Mouse (Mus musculus) adrenal gland, adult 2 months (tissue): ENCODE data around the gene 4931429L15Rik. TPM values are rescaled to one million over a fixed set of nuclear protein-coding genes. Genes with fewer than 3 reads are reported as not detected.
"Not testable (repeated sequence)": the region's sequence is repeated elsewhere in the genome, so short reads cannot be mapped to it uniquely, and the experiment has no call there.

Experiments
- DNase-seq: peaks from one replicate; pipeline ENCODE4 v3.0.0; 2021
- long read RNA-seq: library from polyadenylated mRNA; stranded (forward); transcript quantifications from one replicate; pipeline ENCODE4 v2.0.0, GENCODE M21; 2021
- polyA plus RNA-seq: library from polyadenylated mRNA; depleted of rRNA; stranded (reverse); fragments of >200 nt; gene quantifications from 2 replicates; pipeline ENCODE4 v1.2.3, GENCODE M21; 2012; rRNA removed
- total RNA-seq, 2 experiments: library from RNA; stranded (reverse); gene quantifications; 2 replicates each; pipeline ENCODE4 v1.2.3; 2021

4931429L15Rik gene
- total RNA-seq (not detected), polyA plus RNA-seq (not detected in 2 replicates)
- long read RNA-seq = 0 reads

DNA sequence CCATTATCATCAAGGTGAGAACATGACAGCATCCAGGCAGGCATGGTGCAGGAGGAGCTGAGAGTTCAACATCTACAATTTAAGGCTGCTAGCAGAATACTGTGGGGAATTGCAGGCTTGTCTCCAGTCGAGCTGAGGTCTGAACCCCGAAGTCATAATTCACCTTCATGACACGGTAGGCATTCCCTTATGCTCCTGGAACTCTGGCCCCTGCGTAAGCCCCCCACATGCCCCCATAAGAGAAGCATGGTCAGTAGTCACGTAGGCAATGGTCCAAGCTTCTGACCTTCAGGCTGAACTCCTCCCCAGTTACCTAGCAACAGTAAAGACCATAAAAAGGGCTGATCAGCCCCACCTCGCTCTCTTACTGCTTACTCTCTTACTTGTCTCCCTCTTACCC lies at the start of gene 4931429L15Rik:
4931429L15Rik (minus strand) TSS at position 101 of the 400 bp plus-strand sequence.
- not testable (repeated sequence) for DNase-seq

DNA sequence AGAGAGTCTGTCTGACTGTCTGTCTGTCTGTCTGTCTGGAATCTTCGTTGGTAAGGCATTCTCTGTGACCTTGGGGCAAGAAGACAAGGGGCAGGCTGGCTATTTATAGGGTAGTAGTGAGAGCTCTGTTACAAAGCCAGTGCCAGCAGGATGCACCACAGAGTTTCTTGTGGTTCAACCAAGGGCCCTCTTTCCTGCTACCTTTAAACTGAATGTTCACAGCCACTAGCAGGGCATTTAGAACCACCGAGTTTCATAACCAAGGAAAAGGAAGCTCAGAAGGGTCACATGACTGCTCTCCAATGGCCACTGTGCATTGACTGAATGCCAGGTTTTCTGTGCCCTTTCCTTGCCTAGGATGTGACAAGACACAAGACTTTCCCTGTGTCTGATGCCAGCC lies 42.7 kb upstream of the 4931429L15Rik start:
- no peak for DNase-seq

DNA sequence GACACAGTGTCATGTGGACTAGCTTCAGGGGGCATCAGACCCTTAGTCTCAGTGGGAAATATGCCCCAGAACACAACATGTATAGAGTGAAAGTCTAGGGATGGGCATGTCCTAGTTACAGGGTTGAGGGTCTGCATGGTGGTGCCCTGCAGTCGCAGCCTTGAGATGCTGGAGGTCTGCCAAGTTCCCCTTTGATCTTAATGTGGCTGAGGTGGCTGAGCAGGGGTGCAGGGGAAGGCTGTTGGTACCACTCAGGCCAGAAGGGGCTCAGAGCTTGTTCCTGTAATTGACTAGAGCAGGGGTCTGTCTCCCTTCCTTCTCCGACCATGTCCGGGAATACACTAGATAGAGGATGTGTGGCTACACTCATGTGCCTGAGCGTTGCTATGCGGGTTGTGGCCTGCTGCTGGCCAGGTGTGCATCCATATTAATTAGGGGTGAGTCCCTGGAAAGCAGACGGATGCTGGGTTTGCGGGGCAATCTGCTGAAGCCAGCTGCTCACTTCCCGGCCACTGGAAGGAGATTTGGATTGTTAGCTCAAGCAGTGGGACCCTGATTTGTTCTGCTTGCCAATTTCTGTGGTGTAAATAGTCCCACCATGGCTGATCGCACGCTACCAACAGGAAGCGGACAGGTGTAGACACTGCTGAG lies 41.8 kb upstream of the 4931429L15Rik start:
- DNase-seq = peak; percentile 29

DNA sequence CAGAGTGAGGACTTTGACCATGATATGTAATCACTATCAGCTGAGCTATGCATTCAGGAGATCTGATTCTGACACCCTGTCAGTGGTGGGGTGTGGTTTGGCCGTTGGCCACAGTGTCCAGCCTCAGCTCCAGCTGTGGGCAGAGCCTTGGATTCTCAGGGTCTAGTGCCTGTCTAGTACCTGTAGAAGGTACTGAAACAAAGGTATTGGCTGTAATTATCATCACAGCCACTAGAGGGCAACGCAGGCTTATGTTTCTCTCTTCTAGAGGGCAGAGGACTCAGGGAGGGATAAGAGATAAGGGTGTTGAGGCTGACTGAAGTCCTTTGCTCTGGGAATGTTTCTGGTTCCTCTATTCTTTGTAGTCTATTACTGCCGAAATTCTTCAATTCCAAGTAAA lies 34.2 kb upstream of the 4931429L15Rik start:
- peak; percentile 39 for DNase-seq

DNA sequence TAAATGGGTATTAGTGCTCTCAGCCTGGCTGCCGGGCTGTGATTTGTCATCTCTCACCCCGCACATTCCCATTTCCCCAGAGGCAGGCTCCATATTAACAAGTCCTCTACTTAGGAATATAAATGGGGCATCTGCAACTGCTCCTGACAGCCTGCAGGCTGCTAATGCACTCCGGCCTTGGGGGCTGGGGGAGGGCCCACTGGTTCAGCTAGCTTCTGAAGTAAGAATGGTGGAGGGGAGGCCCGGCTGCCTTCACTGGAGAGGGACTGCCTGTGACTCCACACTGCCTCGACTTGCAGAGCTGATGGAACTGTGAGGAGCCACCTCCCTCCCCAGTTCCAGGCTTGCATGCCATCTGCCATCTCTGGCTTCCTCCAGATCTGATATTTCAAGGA lies 33.5 kb upstream of the 4931429L15Rik start:
- no peak for DNase-seq

DNA sequence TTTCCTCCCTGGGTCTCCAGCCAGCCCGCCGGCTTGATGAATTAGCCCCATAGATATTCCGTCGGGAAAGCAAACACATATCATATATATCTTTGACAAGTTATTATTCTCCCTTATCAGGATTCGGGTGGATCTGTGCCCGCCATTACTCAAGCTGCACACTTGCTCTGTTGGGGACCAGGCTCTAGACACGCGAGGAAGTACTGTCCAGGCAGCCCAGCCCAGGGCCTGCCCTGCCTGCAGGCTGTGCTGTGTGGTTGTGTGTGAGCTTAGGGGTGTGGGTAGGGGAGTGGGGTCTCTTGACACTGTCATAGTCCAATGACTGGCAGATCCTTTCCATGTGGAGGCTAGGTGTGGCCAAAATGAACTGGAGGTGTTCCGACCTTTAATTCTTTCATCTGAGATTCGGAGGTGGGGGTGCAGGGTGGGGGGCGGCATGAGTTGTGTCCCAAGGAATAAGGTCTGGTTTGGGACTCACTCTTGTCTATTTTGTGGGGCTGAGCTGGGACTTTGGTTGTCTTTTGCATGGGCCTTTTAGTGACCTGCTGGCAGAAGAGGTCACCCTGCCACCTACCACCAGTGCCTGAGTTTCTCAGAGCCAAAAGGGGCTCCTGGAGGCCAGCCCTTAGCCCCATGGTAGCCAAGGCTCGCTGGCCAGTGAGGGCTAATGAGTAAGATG lies 33.0 kb upstream of the 4931429L15Rik start:
- DNase-seq = no peak

DNA sequence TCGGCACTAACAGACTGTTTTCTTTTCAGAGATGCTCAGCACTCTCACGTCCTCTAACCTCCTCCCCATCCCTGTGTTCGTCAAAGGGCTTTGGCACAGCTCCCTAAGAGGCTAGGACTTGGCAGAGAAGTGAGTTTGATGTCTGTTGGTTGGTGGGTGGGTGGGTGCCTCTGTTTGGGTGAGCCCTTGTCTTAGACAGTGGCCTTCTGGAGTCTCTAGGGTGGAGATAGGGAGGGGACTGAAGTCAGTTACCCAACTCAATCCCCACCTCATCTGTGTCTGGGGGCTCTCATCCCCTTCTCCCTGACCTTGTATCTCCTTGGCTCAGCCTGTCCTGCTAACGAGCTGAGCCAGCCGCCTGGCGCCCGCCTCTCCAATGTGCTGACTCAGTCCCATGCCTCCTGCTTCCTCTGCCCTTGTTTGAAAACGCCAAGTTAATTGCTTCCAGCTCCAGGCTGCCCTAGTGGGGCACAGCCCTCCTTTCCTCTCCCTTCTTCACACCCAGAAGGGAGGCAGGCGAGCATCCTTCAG lies 30.7 kb upstream of the 4931429L15Rik start:
- peak; percentile 60 for DNase-seq

DNA sequence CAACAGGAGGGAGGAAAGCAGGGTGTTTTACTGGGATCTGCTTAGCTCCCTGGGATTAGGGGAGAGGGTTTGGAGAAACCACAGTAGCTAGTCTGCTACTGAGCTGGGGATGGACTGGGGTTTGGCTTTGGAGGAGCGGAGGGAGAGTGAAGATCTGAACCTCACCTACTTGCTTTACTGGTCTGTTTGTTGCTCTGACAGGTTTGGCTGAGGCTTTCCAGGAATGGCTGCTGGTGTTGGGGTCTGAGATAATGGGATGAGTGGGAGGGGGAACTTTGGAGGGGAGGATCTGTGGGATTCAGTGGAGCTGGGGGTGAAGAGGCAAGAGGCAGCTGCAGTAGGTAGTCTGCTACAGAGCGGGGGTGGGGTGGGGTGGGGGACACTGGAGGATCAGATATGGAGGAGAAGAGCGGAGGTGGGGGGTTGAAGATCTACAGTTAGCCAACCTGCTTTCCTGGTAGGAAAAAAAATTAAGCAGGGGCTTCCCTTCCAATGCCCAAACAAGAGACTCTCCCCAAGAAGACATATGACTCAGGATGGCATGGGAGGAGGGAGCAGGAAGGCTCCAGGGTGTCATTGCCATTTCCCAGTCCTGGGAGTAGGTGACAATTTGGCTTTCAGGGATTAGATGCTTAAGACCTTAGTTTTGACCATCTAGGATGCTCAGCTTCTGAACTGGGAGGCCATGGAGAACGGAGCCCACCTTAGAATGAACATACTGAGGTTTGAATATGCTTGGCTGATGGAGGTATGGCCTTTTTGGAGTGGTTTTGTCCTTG lies 26.3 kb upstream of the 4931429L15Rik start:
- DNase-seq = no peak

DNA sequence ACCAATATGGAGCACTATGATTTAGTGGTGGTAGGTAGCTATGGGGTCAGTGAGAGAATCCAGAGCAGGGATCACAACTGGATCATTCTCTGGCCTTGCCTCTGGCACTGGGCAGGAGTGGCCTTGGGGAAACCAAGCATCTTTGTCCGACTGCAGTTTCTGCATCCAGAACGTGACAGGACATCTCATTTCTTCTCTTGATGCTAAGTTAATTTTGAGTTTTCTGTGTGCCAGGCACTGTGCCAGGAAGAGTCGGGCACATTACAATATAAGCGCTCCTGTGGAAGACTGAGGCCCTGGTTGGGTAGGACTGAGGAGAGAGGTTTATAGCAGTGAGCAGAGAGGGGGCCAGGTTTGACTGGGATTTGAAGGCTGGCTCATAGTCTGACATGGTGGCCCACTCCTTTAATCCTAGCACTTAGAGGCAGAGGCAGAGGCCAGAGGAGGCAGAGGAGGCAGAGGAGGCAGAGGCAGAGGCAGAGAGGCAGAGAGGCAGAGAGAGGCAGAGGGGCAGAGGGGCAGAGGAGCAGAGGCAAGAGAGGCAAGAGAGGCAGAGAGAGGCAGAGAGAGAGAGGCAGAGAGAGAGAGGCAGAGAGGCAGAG lies 19.4 kb upstream of the 4931429L15Rik start:
- DNase-seq = no peak

DNA sequence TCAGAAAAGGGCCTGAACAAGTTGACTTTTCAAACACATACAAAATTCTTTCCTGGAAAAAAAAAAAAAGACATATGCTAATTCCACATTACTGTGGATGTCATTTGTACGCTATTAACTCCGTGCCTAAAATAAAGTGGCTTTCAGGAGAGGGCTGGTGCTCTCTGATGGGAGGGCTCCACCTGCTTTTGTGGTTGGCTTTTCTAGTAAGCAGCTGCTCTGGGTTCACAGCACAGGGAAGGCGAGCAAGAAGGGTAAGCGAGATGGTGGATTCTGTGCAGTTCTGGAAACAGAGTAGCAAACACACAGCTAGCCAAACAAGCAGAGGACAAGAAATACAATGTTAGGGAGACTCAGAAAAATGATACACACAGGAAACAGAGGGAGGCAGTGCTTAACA lies 18.6 kb upstream of the 4931429L15Rik start:
- DNase-seq = no peak

DNA sequence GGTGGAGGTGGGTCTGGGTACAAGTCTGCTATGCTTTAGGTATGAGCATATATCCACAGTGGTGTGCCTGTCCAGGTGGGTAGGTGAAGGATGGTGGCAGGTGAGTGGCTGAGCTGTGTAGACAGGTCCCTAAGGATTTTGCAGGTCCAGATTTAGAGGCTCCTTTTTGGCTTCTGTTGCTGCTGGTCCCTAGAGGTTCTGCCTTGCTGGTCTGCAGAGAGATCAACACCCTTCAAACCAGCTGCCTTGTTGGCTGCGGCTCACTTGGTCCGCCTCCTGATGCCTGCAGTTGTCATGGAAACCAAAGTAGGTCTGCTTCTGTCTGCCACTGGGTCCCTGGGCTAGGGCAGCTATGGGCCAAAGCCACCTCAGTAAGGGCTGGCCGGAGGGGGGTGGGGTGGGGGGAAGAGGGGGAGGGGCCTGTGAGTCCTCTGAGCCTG lies 18.1 kb upstream of the 4931429L15Rik start:
- peak; percentile 13 for DNase-seq

DNA sequence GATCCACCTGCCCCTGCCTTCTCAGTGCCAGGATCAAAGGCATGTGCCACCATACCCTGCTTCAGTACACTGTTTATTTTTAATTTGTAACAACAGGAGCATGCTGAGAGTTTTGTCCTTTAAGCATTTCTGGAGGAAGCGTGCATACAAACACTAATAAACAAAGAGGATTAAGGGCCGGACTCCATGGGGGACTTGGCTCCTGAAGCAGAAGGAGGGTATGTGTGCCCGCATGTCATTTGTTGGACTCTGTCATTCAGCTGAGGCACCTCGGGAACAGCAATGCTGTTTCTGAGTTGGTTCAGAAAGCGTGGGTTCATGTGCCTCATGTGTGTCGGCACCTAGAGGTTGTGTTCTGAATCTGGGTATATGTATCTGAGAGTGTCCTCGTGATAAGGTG lies 17.5 kb upstream of the 4931429L15Rik start:
- no peak for DNase-seq

DNA sequence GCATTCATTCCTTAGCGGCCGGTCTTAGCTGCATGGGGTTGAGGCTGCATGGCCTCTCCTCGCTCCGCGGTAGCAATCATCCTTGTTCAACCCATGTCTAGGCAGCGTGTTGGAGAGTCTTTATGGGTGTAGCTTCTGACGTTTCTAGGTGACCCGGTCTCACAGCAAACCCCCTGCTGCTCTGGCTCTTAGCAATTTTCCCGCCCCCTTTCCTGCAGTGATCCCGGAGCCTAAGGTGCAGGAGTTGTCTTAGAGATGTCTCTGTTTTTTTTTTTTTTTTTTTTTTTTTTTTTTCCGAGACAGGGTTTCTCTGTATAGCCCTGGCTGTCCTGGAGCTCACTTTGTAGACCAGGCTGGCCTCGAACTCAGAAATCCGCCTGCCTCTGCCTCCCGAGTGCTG lies 16.5 kb upstream of the 4931429L15Rik start:
- not testable (repeated sequence) for DNase-seq

DNA sequence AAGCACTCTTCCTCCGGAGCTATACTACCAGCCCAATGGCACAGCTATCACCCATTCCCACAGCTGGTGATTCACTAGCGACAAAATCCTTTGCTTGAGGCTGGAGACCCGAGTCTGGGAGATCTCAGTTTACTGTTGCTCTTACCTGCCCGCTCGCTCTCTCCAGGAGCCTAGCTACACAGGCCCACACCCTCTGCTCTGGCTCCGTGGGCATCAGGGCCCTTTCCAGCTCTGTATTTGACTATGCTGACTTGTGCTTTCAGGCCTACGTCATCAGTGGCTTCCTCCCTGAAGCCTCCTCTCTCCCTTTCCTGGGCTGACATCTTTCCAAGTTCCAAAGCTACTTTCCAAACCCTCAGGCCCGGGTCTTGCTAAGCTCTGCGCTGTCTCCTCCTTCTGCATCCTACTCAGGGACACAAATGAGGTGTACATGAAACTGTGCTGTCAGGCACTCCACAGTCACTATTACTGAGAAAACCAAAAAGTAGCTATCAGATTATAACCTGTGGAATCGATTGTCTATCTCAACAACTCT lies 15.7 kb upstream of the 4931429L15Rik start:
- DNase-seq = no peak

DNA sequence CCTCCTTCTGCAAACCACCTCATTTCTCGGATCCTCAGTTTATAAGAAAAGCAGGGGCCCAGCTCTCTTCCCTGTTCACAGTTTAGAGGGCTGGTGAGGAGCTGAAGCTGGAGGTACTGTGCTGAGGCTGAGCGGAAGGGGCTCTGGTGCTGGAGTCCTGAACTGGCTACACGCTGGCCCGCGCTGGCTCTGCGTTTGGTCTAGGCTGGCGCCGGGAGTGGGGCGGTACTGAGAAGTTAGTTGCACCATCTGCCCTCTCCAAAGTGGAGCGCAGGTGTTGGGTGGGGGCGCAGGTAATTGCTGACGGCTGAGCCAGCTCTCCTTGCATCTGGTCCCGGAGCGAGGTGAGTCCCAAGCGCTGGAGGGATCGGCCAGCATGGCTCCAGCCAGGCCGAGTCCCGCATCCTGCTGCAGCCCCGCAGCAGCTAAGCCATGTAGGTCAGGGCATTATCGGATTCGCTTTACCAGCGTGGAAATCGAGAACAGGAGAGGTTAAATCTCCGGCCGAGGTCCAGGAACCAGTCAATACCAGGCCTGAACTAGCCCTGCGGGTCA lies 14.8 kb upstream of the 4931429L15Rik start:
- DNase-seq = no peak

DNA sequence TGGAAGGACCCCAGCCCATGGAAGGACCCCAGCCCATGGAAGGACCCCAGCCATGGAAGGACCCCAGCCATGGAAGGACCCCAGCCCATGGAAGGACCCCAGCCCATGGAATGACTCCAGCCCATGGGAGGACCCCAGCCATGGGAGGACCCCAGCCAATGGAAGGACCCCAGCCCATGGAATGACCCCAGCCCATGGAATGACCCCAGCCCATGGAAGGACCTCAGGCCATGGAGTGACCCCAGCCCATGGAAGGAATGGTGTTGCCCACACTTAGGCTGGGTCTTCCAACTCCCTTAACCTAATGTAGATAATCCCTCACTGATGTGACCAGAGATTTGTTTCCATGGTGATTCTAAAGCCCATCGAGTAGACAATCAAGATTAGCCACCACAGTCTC lies 11.5 kb upstream of the 4931429L15Rik start:
- DNase-seq = no peak

DNA sequence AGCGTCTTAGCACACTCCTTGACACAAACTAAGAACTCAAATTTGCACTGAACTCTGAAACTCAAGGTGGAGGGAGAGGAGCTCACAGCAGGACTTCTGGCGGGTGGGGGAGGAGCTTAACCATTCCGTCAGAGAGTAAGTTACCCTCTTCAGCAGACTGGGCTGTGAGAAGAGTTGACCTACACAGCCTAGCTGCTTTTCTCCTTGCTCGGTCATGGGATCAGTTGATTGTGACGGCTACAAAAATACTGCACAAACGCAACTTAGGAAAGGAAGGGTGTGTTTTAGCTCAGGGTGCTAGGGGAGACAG lies 10.8 kb upstream of the 4931429L15Rik start:
- DNase-seq = no peak

DNA sequence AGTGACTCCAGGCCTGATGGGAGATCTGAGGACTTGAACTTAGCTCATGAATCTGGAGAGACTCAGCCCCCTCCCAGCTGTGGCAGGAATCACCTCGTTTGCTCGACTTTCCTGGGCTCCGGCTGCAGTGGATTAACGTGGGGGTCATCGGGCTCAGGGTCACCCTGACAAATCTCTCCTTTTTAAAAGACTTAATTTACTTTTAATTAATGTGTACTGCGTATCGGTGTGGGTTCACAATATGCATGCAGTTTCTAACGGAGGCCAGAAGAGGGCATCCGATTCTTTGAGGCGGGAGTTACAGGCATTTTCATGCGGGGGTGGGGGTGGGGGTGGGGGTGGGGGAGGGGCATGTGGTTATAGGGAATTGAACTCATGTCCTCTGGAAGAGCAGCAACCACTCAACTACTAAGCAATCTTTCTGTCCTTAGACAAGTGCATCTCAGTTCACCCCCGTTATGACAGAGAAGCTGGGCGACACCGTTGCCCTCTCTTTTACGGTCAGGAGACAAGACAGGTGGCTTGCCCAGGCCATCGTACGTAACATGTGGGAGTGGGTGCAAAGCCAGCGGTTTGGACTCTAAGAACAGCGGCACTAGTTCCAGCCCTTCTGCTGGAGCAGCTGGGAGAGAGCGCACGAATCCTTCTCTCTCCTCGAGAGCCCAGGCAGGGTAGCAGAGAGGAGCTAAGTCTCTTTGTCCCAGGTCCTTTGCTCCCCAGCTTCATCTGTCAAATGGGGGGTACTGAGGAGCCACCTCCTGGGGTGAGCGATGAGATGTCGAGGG lies 10.2 kb upstream of the 4931429L15Rik start:
- DNase-seq = no peak

DNA sequence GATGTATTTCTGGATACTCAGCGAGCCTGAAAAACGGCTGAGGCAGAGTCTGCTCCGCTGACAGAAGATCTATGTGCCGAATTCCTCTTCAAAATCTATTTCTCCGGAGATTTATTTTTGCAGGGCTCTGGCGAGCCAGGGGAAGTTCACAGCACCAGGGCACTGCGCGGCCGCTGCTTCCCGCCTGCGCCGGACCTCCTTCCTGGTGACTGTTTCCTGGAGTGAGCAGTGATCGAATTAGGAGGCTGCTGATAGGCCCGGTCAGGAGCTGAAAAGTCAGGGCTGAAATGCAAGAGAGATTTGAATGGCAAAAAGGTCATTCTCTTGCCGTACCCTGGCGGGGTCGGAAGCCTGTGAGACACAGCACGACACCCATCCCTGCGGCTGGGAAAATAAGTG lies 9.5 kb upstream of the 4931429L15Rik start:
- DNase-seq = peak; percentile 16

DNA sequence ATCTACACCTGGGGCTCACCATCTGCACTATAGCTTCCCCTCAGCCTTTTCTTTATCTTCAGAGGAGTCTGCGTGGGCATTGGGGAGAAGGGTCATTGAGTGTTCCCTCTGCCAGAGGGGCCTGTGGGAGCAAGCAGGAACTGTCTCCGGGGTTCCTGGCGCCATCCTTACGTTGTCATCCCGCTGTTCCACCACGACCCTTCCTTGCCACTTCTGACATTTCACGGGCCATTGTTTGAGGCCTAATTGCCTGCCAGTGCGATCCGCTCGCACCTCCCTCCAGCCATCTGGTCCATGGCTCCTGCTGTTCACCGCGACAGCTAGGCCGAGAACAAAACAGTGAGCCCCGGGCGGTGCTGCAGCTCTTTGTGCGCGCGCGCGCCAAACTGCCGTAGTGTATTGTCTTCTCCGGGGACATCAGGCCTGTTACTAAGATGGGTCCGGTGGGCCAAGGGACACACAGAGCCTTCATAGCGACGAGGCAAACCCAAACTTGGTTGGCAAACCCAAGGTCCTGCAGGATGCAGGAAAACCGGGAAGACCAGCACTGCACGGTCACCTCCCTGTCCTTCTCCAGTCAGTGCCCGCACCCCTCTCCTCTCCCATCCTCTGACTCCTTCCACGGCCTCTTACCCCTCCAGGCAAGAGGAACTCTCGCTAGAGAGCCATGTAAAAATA lies 8.9 kb upstream of the 4931429L15Rik start:
- DNase-seq = peak; percentile 30
